Mouse (Mus musculus) hindbrain, postnatal 0 days (tissue): ENCODE results near the gene Zmym3. TPM values are rescaled to one million over a fixed set of nuclear protein-coding genes. Genes with fewer than 3 reads are reported as not detected.
A peak's percentile ranks its signal among the peaks of the same experiment; 100 is the strongest.

Experiments used
- ATAC-seq: fragments of 200-750 bp; cut with Nextera tagmentation; 2 replicates; pipeline ENCODE4 v1.8.0; 2017; ENCODE audit warnings: mild to moderate bottlenecking, moderate TSS enrichment, moderate library complexity
- DNase-seq: peaks from one replicate; pipeline ENCODE4 v3.0.0-alpha.2; 2015; ENCODE audit warnings: low spot score
- H3K27ac ChIP-seq: fragments of 300-500 bp; sonication (generic); 2 replicates; pipeline ENCODE4 v1.5.1; 2014; ENCODE audit warnings: mild to moderate bottlenecking
- H3K27me3 ChIP-seq: fragments of 300-500 bp; sonication (generic); 2 replicates; pipeline ENCODE4 v1.6.1; 2014; ENCODE audit warnings: low read length, mixed read lengths; ENCODE audit not compliant: insufficient read depth
- H3K36me3 ChIP-seq: fragments of 300-500 bp; sonication (generic); 2 replicates; pipeline ENCODE4 v1.6.1; 2014; ENCODE audit warnings: low read length, mixed read lengths; ENCODE audit not compliant: insufficient read depth
- H3K4me1 ChIP-seq: fragments of 300-500 bp; sonication (generic); 2 replicates; pipeline ENCODE4 v1.6.1; 2014; ENCODE audit warnings: antibody characterized with exemption, low read length, mixed read lengths; ENCODE audit not compliant: insufficient read depth
- H3K4me2 ChIP-seq: fragments of 300-500 bp; sonication (generic); 2 replicates; pipeline ENCODE4 v1.6.1; 2014; ENCODE audit warnings: low read depth, mild to moderate bottlenecking, low read length, moderate library complexity, mixed read lengths
- H3K4me3 ChIP-seq: fragments of 300-500 bp; sonication (generic); 2 replicates; pipeline ENCODE4 v1.5.1; 2014; ENCODE audit warnings: low read length
- H3K9ac ChIP-seq: fragments of 300-500 bp; sonication (generic); replicated peaks from 2 replicates; pipeline ENCODE4 v1.6.1; 2014; ENCODE audit warnings: mild to moderate bottlenecking, low read length, moderate library complexity, mixed read lengths
- H3K9me3 ChIP-seq: fragments of 300-500 bp; sonication (generic); 2 replicates; pipeline ENCODE4 v1.6.1; 2016; ENCODE audit warnings: low read length, mixed read lengths
- CTCF ChIP-seq: IDR thresholded peaks from 2 replicates; pipeline ENCODE4 v1.5.1; 2016; ENCODE audit warnings: antibody characterized with exemption, control low read depth, low read depth
- WGBS: fragments of 180-500 bp; shearing (Covaris S2); extraction: QIAGEN DNeasy Blood & Tissue Kit; methylation state at CpG from one replicate; pipeline ENCODE4 v1.1.7; 2014; 5-methylcytosine and 5-hydroxymethylcytosine counted together
- polyA plus RNA-seq: library from polyadenylated mRNA; unstranded; fragments of >200 nt; fragmentation: Nextera tagmentation; extraction: Ambion mirVana; gene quantifications from 2 replicates; pipeline ENCODE4 v1.2.1, GENCODE M21; 2015
- total RNA-seq: library from RNA; depleted of rRNA; stranded (reverse); fragments of >200 nt; gene quantifications from 2 replicates; pipeline ENCODE4 v1.2.3, GENCODE M21; 2014; rRNA removed

The Zmym3 gene
- total RNA-seq (169 and 208 TPM in 2 replicates), polyA plus RNA-seq (91.9 and 93.3 TPM in 2 replicates)

- Histone ChIP-seq H3K4me1 (no peaks in the 10 kb centered on the region), H3K27ac (peak within 1 kb of the TSS; percentile 87), H3K27me3 (no peaks in the 10 kb centered on the region), H3K36me3 (no peaks in the 10 kb centered on the region), H3K4me3 (peak within 1 kb of the TSS; percentile 57), H3K9ac (peak within 1 kb of the TSS; percentile 67), H3K9me3 (no peaks in the 10 kb centered on the region), H3K4me2 (peak within 1 kb of the TSS; percentile 55)
- WGBS, result 35% methylated on average over 4 of the region's 4 CpGs
- ATAC-seq (no peak), DNase-seq (peak; percentile 9)
- TF ChIP-seq CTCF, result no peak
These were observed at the start of gene Zmym3 for GRCm38 (mm10) chrX:101420700-101421095. TSS of gene Zmym3 (minus strand) at chrX:101420849.

- H3K4me2 ChIP-seq, result no peak overlapping the region
- H3K4me1 ChIP-seq, result no peaks in the 10 kb centered on the region
- ATAC-seq, result no peak
- H3K27ac ChIP-seq, result no peak overlapping the region
- TF ChIP-seq CTCF, result no peak
- no peaks in the 10 kb centered on the region; the same call in 1 of the 2 replicates for H3K36me3 ChIP-seq
- no peaks in the 10 kb centered on the region for H3K9me3 ChIP-seq
- no peak for DNase-seq
- H3K4me3 ChIP-seq, result no peak overlapping the region
- H3K27me3 ChIP-seq, result no peaks in the 10 kb centered on the region
- WGBS, result 79% methylated on average over 3 of the region's 3 CpGs
- no peak overlapping the region for H3K9ac ChIP-seq
These were observed 30.9 kb upstream of the Zmym3 start for GRCm38 (mm10) chrX:101451591-101451990.

- no peaks in the 10 kb centered on the region; the same call in 1 of the 2 replicates for H3K36me3 ChIP-seq
- H3K4me1 ChIP-seq, result no peaks in the 10 kb centered on the region
- no peak overlapping the region for H3K27ac ChIP-seq
- TF ChIP-seq CTCF, result no peak
- H3K9me3 ChIP-seq, result no peaks in the 10 kb centered on the region
- 48% methylated on average over 1 of the region's 1 CpGs for WGBS
- H3K9ac ChIP-seq, result no peak overlapping the region
- no peaks in the 10 kb centered on the region for H3K27me3 ChIP-seq
- H3K4me2 ChIP-seq, result no peak overlapping the region
- DNase-seq (no peak), ATAC-seq (no peak)
- H3K4me3 ChIP-seq, result no peak overlapping the region
These were observed 30.5 kb upstream of the Zmym3 start for GRCm38 (mm10) chrX:101451147-101451546.

- WGBS, result 69% methylated on average over 4 of the region's 4 CpGs
- H3K9me3 ChIP-seq, result no peaks in the 10 kb centered on the region
- ATAC-seq, result no peak
These were observed 28.3 kb upstream of the Zmym3 start, which contains the start of gene Itgb1bp2 for GRCm38 (mm10) chrX:101448886-101449475. TSS of gene Itgb1bp2 (plus strand) at chrX:101449088.

GRCm38 (mm10) chrX:101429976-101430375, 9.3 kb upstream of the Zmym3 start:
- H3K9ac ChIP-seq, result peak overlapping the region; percentile 56
- no peaks in the 10 kb centered on the region for H3K36me3 ChIP-seq
- H3K27ac ChIP-seq, result peak overlapping the region; percentile 88
- H3K27me3 ChIP-seq, result no peaks in the 10 kb centered on the region
- 34% methylated on average over 14 of the region's 14 CpGs for WGBS
- no peak for TF ChIP-seq CTCF
- no peaks in the 10 kb centered on the region for H3K4me1 ChIP-seq
- DNase-seq, result peak; percentile 27
- peak overlapping the region; percentile 51 for H3K4me3 ChIP-seq
- peak overlapping the region; percentile 58 for H3K4me2 ChIP-seq
- ATAC-seq, result peak; percentile 33
- H3K9me3 ChIP-seq, result no peaks in the 10 kb centered on the region

More at GRCm38 (mm10) chrX:101448886-101449475, 28.3 kb upstream of the Zmym3 start, which contains the start of gene Itgb1bp2:
- Histone ChIP-seq H3K27ac (no peak within 1 kb of the TSS), H3K9ac (no peak within 1 kb of the TSS), H3K27me3 (no peaks in the 10 kb centered on the region), H3K36me3 (no peaks in the 10 kb centered on the region; the same call in 1 of the 2 replicates), H3K4me3 (no peak within 1 kb of the TSS), H3K4me1 (no peaks in the 10 kb centered on the region), H3K4me2 (no peak within 1 kb of the TSS)
- TF ChIP-seq CTCF, result no peak
- no peak for DNase-seq

GRCm38 (mm10) chrX:101429142-101429949, 8.7 kb upstream of the Zmym3 start, which contains the start of gene Nono:
TSS of gene Nono (plus strand) at chrX:101429318.
- peak within 1 kb of the TSS; percentile 58 for H3K4me2 ChIP-seq
- DNase-seq, result peak; percentile 96
- peak; percentile 61 for TF ChIP-seq CTCF
- peak within 1 kb of the TSS; percentile 88 for H3K27ac ChIP-seq
- peak within 1 kb of the TSS; percentile 56 for H3K9ac ChIP-seq
- H3K4me1 ChIP-seq, result no peaks in the 10 kb centered on the region
- H3K9me3 ChIP-seq, result no peaks in the 10 kb centered on the region
- no peaks in the 10 kb centered on the region for H3K27me3 ChIP-seq
- H3K4me3 ChIP-seq, result peak within 1 kb of the TSS; percentile 51
- WGBS, result 29% methylated on average over 51 of the region's 51 CpGs
- ATAC-seq, result peak; percentile 98
- no peaks in the 10 kb centered on the region for H3K36me3 ChIP-seq
